Mouse (Mus musculus): Measurements from ENCODE around the gene Ganab. TPM values are rescaled to one million over a fixed set of nuclear protein-coding genes. Genes with fewer than 3 reads are reported as not detected.
"Not testable (repeated sequence)": the region's sequence is repeated elsewhere in the genome, so short reads cannot be mapped to it uniquely, and the experiment has no call there.

Ganab gene
- polyA plus RNA-seq (2015; fragmentation: Nextera tagmentation; extraction: Ambion mirVana), result 50.0 and 67.9 TPM in 2 replicates

- H3K36me3 ChIP-seq, result peaks cover 28% of the 10 kb centered on the region
- H3K27ac ChIP-seq, result peak within 1 kb of the TSS; percentile 89
- peak within 1 kb of the TSS; percentile 92 for H3K9ac ChIP-seq
- no peaks in the 10 kb centered on the region for H3K27me3 ChIP-seq
- ATAC-seq (replicated peaks; ENCODE audit: insufficient number of reproducible peaks, insufficient read depth, low FRiP score, low read depth), result peak; percentile 98
- no peaks in the 10 kb centered on the region for H3K9me3 ChIP-seq (replicated peaks)
- H3K4me3 ChIP-seq, result peak within 1 kb of the TSS; percentile 88
- H3K4me2 ChIP-seq, result peak within 1 kb of the TSS; percentile 76
- peaks cover 37% of the 10 kb centered on the region for H3K4me1 ChIP-seq (replicated peaks)
- under 1% methylated on average over 53 of the region's 53 CpGs for WGBS
Observed at GRCm38 (mm10) chr19:8897865-8898495, at the start of gene Ganab. Gene Ganab (plus strand): TSS chr19:8898071.

GRCm38 (mm10) chr19:8848356-8848755, 49.5 kb upstream of the Ganab start:
- Histone ChIP-seq H3K9ac (no peak overlapping the region), H3K4me1 (replicated peaks) (peaks cover 13% of the 10 kb centered on the region), H3K27me3 (no peaks in the 10 kb centered on the region), H3K4me3 (no peak overlapping the region), H3K9me3 (replicated peaks) (no peaks in the 10 kb centered on the region), H3K36me3 (peaks cover 27% of the 10 kb centered on the region), H3K27ac (no peak overlapping the region), H3K4me2 (no peak overlapping the region)
- ATAC-seq (replicated peaks; ENCODE audit: insufficient number of reproducible peaks, insufficient read depth, low FRiP score, low read depth), result no peak
- WGBS, result 72% methylated on average over 5 of the region's 5 CpGs

- 21% methylated on average over 7 of the region's 7 CpGs for WGBS
- Histone ChIP-seq H3K27ac (peak within 1 kb of the TSS; percentile 53), H3K9me3 (replicated peaks) (no peaks in the 10 kb centered on the region), H3K27me3 (no peaks in the 10 kb centered on the region), H3K4me1 (replicated peaks) (peaks cover 13% of the 10 kb centered on the region), H3K36me3 (peaks cover 27% of the 10 kb centered on the region), H3K4me2 (peak within 1 kb of the TSS; percentile 28; the same call in 1 of the 2 replicates), H3K9ac (0 out of 2 replicates have a peak within 1 kb of the TSS, but pooled peaks have one; percentile 7), H3K4me3 (no peak within 1 kb of the TSS)
- ATAC-seq (replicated peaks; ENCODE audit: insufficient number of reproducible peaks, insufficient read depth, low FRiP score, low read depth), result peak; percentile 60; the same call in 1 of the 2 replicates
Observed at GRCm38 (mm10) chr19:8850402-8850901, 47.4 kb upstream of the Ganab start, which contains the start of gene Lrrn4cl. Gene Lrrn4cl (plus strand): TSS chr19:8850768.

- 48% methylated on average over 7 of the region's 7 CpGs for WGBS
- no peak overlapping the region for H3K9ac ChIP-seq
- no peaks in the 10 kb centered on the region for H3K9me3 ChIP-seq (replicated peaks)
- H3K27me3 ChIP-seq, result no peaks in the 10 kb centered on the region
- peaks cover 13% of the 10 kb centered on the region for H3K4me1 ChIP-seq (replicated peaks)
- no peak for ATAC-seq (replicated peaks; ENCODE audit: insufficient number of reproducible peaks, insufficient read depth, low FRiP score, low read depth)
- H3K27ac ChIP-seq, result no peak overlapping the region
- H3K36me3 ChIP-seq, result peaks cover 17% of the 10 kb centered on the region
- H3K4me2 ChIP-seq, result no peak overlapping the region
- no peak overlapping the region for H3K4me3 ChIP-seq
Observed at GRCm38 (mm10) chr19:8851639-8852038, 46.2 kb upstream of the Ganab start.

- Histone ChIP-seq H3K9ac (no peak overlapping the region), H3K4me2 (no peak overlapping the region), H3K9me3 (replicated peaks) (no peaks in the 10 kb centered on the region), H3K27ac (no peak overlapping the region), H3K4me3 (no peak overlapping the region), H3K27me3 (no peaks in the 10 kb centered on the region), H3K36me3 (peaks cover 9% of the 10 kb centered on the region), H3K4me1 (replicated peaks) (peaks cover 13% of the 10 kb centered on the region)
- WGBS, result 51% methylated on average over 10 of the region's 10 CpGs
- ATAC-seq (replicated peaks; ENCODE audit: insufficient number of reproducible peaks, insufficient read depth, low FRiP score, low read depth), result no peak
Observed at GRCm38 (mm10) chr19:8852236-8852928, 45.5 kb upstream of the Ganab start.

- peaks cover 13% of the 10 kb centered on the region for H3K4me1 ChIP-seq (replicated peaks)
- peaks cover 5% of the 10 kb centered on the region; the same call in 1 of the 2 replicates for H3K36me3 ChIP-seq
- no peak overlapping the region for H3K4me3 ChIP-seq
- H3K9ac ChIP-seq, result no peak overlapping the region
- H3K27ac ChIP-seq, result no peak overlapping the region
- 75% methylated on average over 3 of the region's 3 CpGs for WGBS
- H3K9me3 ChIP-seq (replicated peaks), result no peaks in the 10 kb centered on the region
- no peaks in the 10 kb centered on the region for H3K27me3 ChIP-seq
- no peak overlapping the region for H3K4me2 ChIP-seq
- ATAC-seq (replicated peaks; ENCODE audit: insufficient number of reproducible peaks, insufficient read depth, low FRiP score, low read depth), result no peak
Observed at GRCm38 (mm10) chr19:8853117-8853516, 44.8 kb upstream of the Ganab start.

- no peak overlapping the region for H3K4me3 ChIP-seq
- H3K27ac ChIP-seq, result no peak overlapping the region
- no peaks in the 10 kb centered on the region for H3K36me3 ChIP-seq
- H3K27me3 ChIP-seq, result no peaks in the 10 kb centered on the region
- H3K4me2 ChIP-seq, result no peak overlapping the region
- 44% methylated on average over 4 of the region's 4 CpGs for WGBS
- no peaks in the 10 kb centered on the region for H3K9me3 ChIP-seq (replicated peaks)
- no peaks in the 10 kb centered on the region for H3K4me1 ChIP-seq (replicated peaks)
- ATAC-seq (replicated peaks; ENCODE audit: insufficient number of reproducible peaks, insufficient read depth, low FRiP score, low read depth), result no peak
- H3K9ac ChIP-seq, result no peak overlapping the region
Observed at GRCm38 (mm10) chr19:8857689-8858088, 40.2 kb upstream of the Ganab start.

GRCm38 (mm10) chr19:8859018-8859417, 38.9 kb upstream of the Ganab start:
- Histone ChIP-seq H3K27ac (no peak overlapping the region), H3K27me3 (no peaks in the 10 kb centered on the region), H3K36me3 (no peaks in the 10 kb centered on the region), H3K9me3 (replicated peaks) (no peaks in the 10 kb centered on the region), H3K4me2 (no peak overlapping the region), H3K9ac (no peak overlapping the region), H3K4me3 (no peak overlapping the region), H3K4me1 (replicated peaks) (no peaks in the 10 kb centered on the region)
- ATAC-seq (replicated peaks; ENCODE audit: insufficient number of reproducible peaks, insufficient read depth, low FRiP score, low read depth), result no peak
- 26% methylated on average over 1 of the region's 1 CpGs for WGBS

- WGBS, result 77% methylated on average over 6 of the region's 6 CpGs
- H3K9ac ChIP-seq, result no peak overlapping the region
- no peaks in the 10 kb centered on the region for H3K36me3 ChIP-seq
- no peaks in the 10 kb centered on the region for H3K27me3 ChIP-seq
- H3K9me3 ChIP-seq (replicated peaks), result no peaks in the 10 kb centered on the region
- H3K4me3 ChIP-seq, result no peak overlapping the region
- no peaks in the 10 kb centered on the region for H3K4me1 ChIP-seq (replicated peaks)
- H3K4me2 ChIP-seq, result no peak overlapping the region
- ATAC-seq (replicated peaks; ENCODE audit: insufficient number of reproducible peaks, insufficient read depth, low FRiP score, low read depth), result no peak
- no peak overlapping the region for H3K27ac ChIP-seq
Observed at GRCm38 (mm10) chr19:8864265-8864664, 33.6 kb upstream of the Ganab start.

GRCm38 (mm10) chr19:8870381-8870780, 27.5 kb upstream of the Ganab start:
- 78% methylated on average over 3 of the region's 3 CpGs for WGBS
- not testable (repeated sequence) for H3K4me1 ChIP-seq (replicated peaks); H3K9ac ChIP-seq; H3K27me3 ChIP-seq; ATAC-seq (replicated peaks; ENCODE audit: insufficient number of reproducible peaks, insufficient read depth, low FRiP score, low read depth); H3K27ac ChIP-seq; H3K9me3 ChIP-seq (replicated peaks)
- peak overlapping the region; percentile 83 for H3K4me3 ChIP-seq
- peaks cover 24% of the 10 kb centered on the region for H3K36me3 ChIP-seq
- peak overlapping the region; percentile 87 for H3K4me2 ChIP-seq

GRCm38 (mm10) chr19:8870838-8871237, 27.0 kb upstream of the Ganab start:
- H3K4me3 ChIP-seq, result peak overlapping the region; percentile 83
- H3K4me1 ChIP-seq (replicated peaks), result peaks cover 9% of the 10 kb centered on the region
- no peaks in the 10 kb centered on the region for H3K27me3 ChIP-seq
- H3K27ac ChIP-seq, result peak overlapping the region; percentile 66
- H3K36me3 ChIP-seq, result peaks cover 28% of the 10 kb centered on the region
- H3K9me3 ChIP-seq (replicated peaks), result no peaks in the 10 kb centered on the region
- peak overlapping the region; percentile 87 for H3K4me2 ChIP-seq
- no peak for ATAC-seq (replicated peaks; ENCODE audit: insufficient number of reproducible peaks, insufficient read depth, low FRiP score, low read depth)
- 42% methylated on average over 9 of the region's 9 CpGs for WGBS
- H3K9ac ChIP-seq, result peak overlapping the region; percentile 96

Data from heart, embryonic 15.5 days (tissue).